Mouse (Mus musculus) neural tube, embryonic 15.5 days (tissue): ENCODE data around the gene Hrasls5. TPM values are rescaled to one million over a fixed set of nuclear protein-coding genes. Genes with fewer than 3 reads are reported as not detected.
A peak's percentile ranks its signal among the peaks of the same experiment; 100 is the strongest.

Experiments used
- ATAC-seq: fragments of 200-750 bp; cut with Nextera tagmentation; 2 replicates; pipeline ENCODE4 v1.8.0; 2017; ENCODE audit warnings: mild to moderate bottlenecking, moderate TSS enrichment, moderate library complexity; ENCODE audit not compliant: low FRiP score
- H3K27ac ChIP-seq: fragments of 300-500 bp; sonication (generic); replicated peaks from 2 replicates; pipeline ENCODE4 v1.5.1; 2015; ENCODE audit warnings: mild to moderate bottlenecking, inconsistent platforms
- H3K27me3 ChIP-seq: fragments of 300-500 bp; sonication (generic); replicated peaks from 2 replicates; pipeline ENCODE4 v1.6.1; 2015; ENCODE audit warnings: inconsistent platforms
- H3K36me3 ChIP-seq: fragments of 300-500 bp; sonication (generic); 2 replicates; pipeline ENCODE4 v1.6.1; 2015; ENCODE audit warnings: inconsistent platforms
- H3K4me1 ChIP-seq: fragments of 300-500 bp; sonication (generic); 2 replicates; pipeline ENCODE4 v1.6.1; 2015; ENCODE audit warnings: inconsistent platforms
- H3K4me2 ChIP-seq: fragments of 300-500 bp; sonication (generic); 2 replicates; pipeline ENCODE4 v1.6.1; 2015; ENCODE audit warnings: inconsistent platforms, mild to moderate bottlenecking, moderate library complexity
- H3K4me3 ChIP-seq: fragments of 300-500 bp; sonication (generic); replicated peaks from 2 replicates; pipeline ENCODE4 v1.5.1; 2015; ENCODE audit warnings: mild to moderate bottlenecking, inconsistent platforms
- H3K9ac ChIP-seq: fragments of 300-500 bp; sonication (generic); replicated peaks from 2 replicates; pipeline ENCODE4 v1.6.1; 2015; ENCODE audit warnings: mild to moderate bottlenecking, inconsistent platforms
- H3K9me3 ChIP-seq: fragments of 300-500 bp; sonication (generic); replicated peaks from 2 replicates; pipeline ENCODE4 v1.6.1; 2016; ENCODE audit warnings: inconsistent platforms
- whole genome bisulfite sequencing: fragments of 180-500 bp; shearing (Covaris S2); methylation state at CpG from one replicate; pipeline ENCODE4 v1.1.7; 2015; ENCODE audit warnings: mixed read lengths; 5-methylcytosine and 5-hydroxymethylcytosine counted together
- polyA plus RNA-seq: library from polyadenylated mRNA; unstranded; fragments of >200 nt; fragmentation: Nextera tagmentation; extraction: Ambion mirVana; gene quantifications from 2 replicates; pipeline ENCODE4 v1.2.1, GENCODE M21; 2015

The Hrasls5 gene
- polyA plus RNA-seq, 1 experiment from 2014 or later: not detected

GRCm38 (mm10) chr19:7585279-7585678 lies 27.1 kb upstream of the Hrasls5 start:
- Histone ChIP-seq H3K9me3 (no peaks in the 10 kb centered on the region), H3K9ac (no peak overlapping the region), H3K4me3 (no peak overlapping the region), H3K27me3 (no peaks in the 10 kb centered on the region), H3K4me2 (no peak overlapping the region), H3K36me3 (no peaks in the 10 kb centered on the region), H3K4me1 (no peaks in the 10 kb centered on the region), H3K27ac (no peak overlapping the region)
- no peak for ATAC-seq
- 92% methylated on average over 8 of the region's 8 CpGs for WGBS

GRCm38 (mm10) chr19:7585764-7586163 lies 26.6 kb upstream of the Hrasls5 start:
- ATAC-seq: no peak
- Histone ChIP-seq H3K4me3 (no peak overlapping the region), H3K27me3 (no peaks in the 10 kb centered on the region), H3K36me3 (no peaks in the 10 kb centered on the region), H3K9me3 (no peaks in the 10 kb centered on the region), H3K9ac (no peak overlapping the region), H3K4me2 (no peak overlapping the region), H3K27ac (no peak overlapping the region), H3K4me1 (no peaks in the 10 kb centered on the region)
- 92% methylated on average over 6 of the region's 6 CpGs for WGBS

GRCm38 (mm10) chr19:7590795-7591194 lies 21.5 kb upstream of the Hrasls5 start:
- no peaks in the 10 kb centered on the region for H3K4me1 ChIP-seq
- no peak overlapping the region for H3K27ac ChIP-seq
- no peaks in the 10 kb centered on the region for H3K36me3 ChIP-seq
- no peak overlapping the region for H3K9ac ChIP-seq
- no peak overlapping the region for H3K4me3 ChIP-seq
- ATAC-seq: no peak
- no peaks in the 10 kb centered on the region; the same call in 1 of the 2 replicates for H3K27me3 ChIP-seq
- H3K4me2 ChIP-seq: no peak overlapping the region
- no peaks in the 10 kb centered on the region for H3K9me3 ChIP-seq

GRCm38 (mm10) chr19:7592018-7592417 lies 20.3 kb upstream of the Hrasls5 start:
- WGBS: 66% methylated on average over 3 of the region's 3 CpGs
- Histone ChIP-seq H3K9me3 (no peaks in the 10 kb centered on the region), H3K36me3 (no peaks in the 10 kb centered on the region), H3K4me3 (no peak overlapping the region), H3K4me2 (no peak overlapping the region), H3K9ac (no peak overlapping the region), H3K4me1 (no peaks in the 10 kb centered on the region), H3K27ac (no peak overlapping the region), H3K27me3 (no peaks in the 10 kb centered on the region; the same call in 1 of the 2 replicates)
- ATAC-seq: no peak

- peak; percentile 38; the same call in 1 of the 2 replicates for ATAC-seq
- WGBS: 32% methylated on average over 2 of the region's 2 CpGs
These were observed 16.8 kb upstream of the Hrasls5 start for GRCm38 (mm10) chr19:7595534-7595933.

GRCm38 (mm10) chr19:7598481-7598880 lies 13.9 kb upstream of the Hrasls5 start:
- Histone ChIP-seq H3K9me3 (no peaks in the 10 kb centered on the region), H3K4me3 (no peak overlapping the region), H3K4me1 (0 out of 2 replicates have a peak, but pooled peaks cover 5% of the 10 kb centered on the region), H3K36me3 (no peaks in the 10 kb centered on the region), H3K27me3 (no peaks in the 10 kb centered on the region; the same call in 1 of the 2 replicates), H3K27ac (no peak overlapping the region), H3K9ac (no peak overlapping the region), H3K4me2 (no peak overlapping the region)
- WGBS: 79% methylated on average over 4 of the region's 4 CpGs
- ATAC-seq: no peak

More at GRCm38 (mm10) chr19:7595534-7595933, 16.8 kb upstream of the Hrasls5 start:
- no peak overlapping the region for H3K4me3 ChIP-seq
- no peak overlapping the region for H3K4me2 ChIP-seq
- no peak overlapping the region for H3K27ac ChIP-seq
- H3K36me3 ChIP-seq: no peaks in the 10 kb centered on the region
- no peaks in the 10 kb centered on the region for H3K9me3 ChIP-seq
- H3K4me1 ChIP-seq: no peaks in the 10 kb centered on the region
- H3K9ac ChIP-seq: no peak overlapping the region
- H3K27me3 ChIP-seq: no peaks in the 10 kb centered on the region; the same call in 1 of the 2 replicates

GRCm38 (mm10) chr19:7601551-7601950 lies 10.8 kb upstream of the Hrasls5 start:
- ATAC-seq: no peak

GRCm38 (mm10) chr19:7604107-7604506 lies 8.2 kb upstream of the Hrasls5 start:
- H3K9me3 ChIP-seq: no peaks in the 10 kb centered on the region
- no peak for ATAC-seq
- H3K9ac ChIP-seq: no peak overlapping the region
- H3K4me1 ChIP-seq: peaks cover 25% of the 10 kb centered on the region
- H3K27me3 ChIP-seq: no peaks in the 10 kb centered on the region; the same call in 1 of the 2 replicates
- H3K36me3 ChIP-seq: no peaks in the 10 kb centered on the region
- no peak overlapping the region for H3K4me2 ChIP-seq
- H3K4me3 ChIP-seq: no peak overlapping the region
- no peak overlapping the region for H3K27ac ChIP-seq
- 96% methylated on average over 10 of the region's 10 CpGs for WGBS

More at GRCm38 (mm10) chr19:7601551-7601950, 10.8 kb upstream of the Hrasls5 start:
- Histone ChIP-seq H3K27me3 (no peaks in the 10 kb centered on the region), H3K27ac (no peak overlapping the region), H3K4me3 (no peak overlapping the region), H3K9ac (no peak overlapping the region), H3K9me3 (no peaks in the 10 kb centered on the region), H3K4me2 (no peak overlapping the region), H3K36me3 (no peaks in the 10 kb centered on the region), H3K4me1 (peaks cover 17% of the 10 kb centered on the region)
- 82% methylated on average over 4 of the region's 4 CpGs for WGBS

- no peak for ATAC-seq
- Histone ChIP-seq H3K4me1 (peaks cover 25% of the 10 kb centered on the region), H3K36me3 (no peaks in the 10 kb centered on the region), H3K27me3 (peaks cover 3% of the 10 kb centered on the region; the same call in 1 of the 2 replicates), H3K9ac (no peak overlapping the region), H3K27ac (no peak overlapping the region), H3K4me3 (no peak overlapping the region), H3K9me3 (no peaks in the 10 kb centered on the region), H3K4me2 (no peak overlapping the region)
These were observed 7.3 kb upstream of the Hrasls5 start for GRCm38 (mm10) chr19:7605013-7605412.

GRCm38 (mm10) chr19:7605930-7606783 lies 6.2 kb upstream of the Hrasls5 start:
- Histone ChIP-seq H3K9ac (peak overlapping the region; percentile 31), H3K27ac (0 out of 2 replicates have a peak overlapping the region, but pooled peaks have one; percentile 5), H3K27me3 (peaks cover 11% of the 10 kb centered on the region; the same call in 1 of the 2 replicates), H3K4me1 (peaks cover 20% of the 10 kb centered on the region), H3K9me3 (no peaks in the 10 kb centered on the region), H3K36me3 (no peaks in the 10 kb centered on the region), H3K4me3 (peak overlapping the region; percentile 35), H3K4me2 (peak overlapping the region; percentile 83)
- 6% methylated on average over 15 of the region's 15 CpGs for WGBS
- ATAC-seq: peak; percentile 75

- Histone ChIP-seq H3K36me3 (no peaks in the 10 kb centered on the region), H3K27me3 (peaks cover 16% of the 10 kb centered on the region; the same call in 1 of the 2 replicates), H3K27ac (0 out of 2 replicates have a peak within 1 kb of the TSS, but pooled peaks have one; percentile 5), H3K9me3 (no peaks in the 10 kb centered on the region), H3K4me1 (peaks cover 22% of the 10 kb centered on the region), H3K4me2 (peak within 1 kb of the TSS; percentile 83), H3K9ac (peak within 1 kb of the TSS; percentile 31), H3K4me3 (peak within 1 kb of the TSS; percentile 35)
- ATAC-seq: peak; percentile 35
- WGBS: 9% methylated on average over 15 of the region's 15 CpGs
These were observed 5.3 kb upstream of the Hrasls5 start, which contains the start of gene Lgals12 for GRCm38 (mm10) chr19:7606801-7607689. TSS of gene Lgals12 (minus strand) at chr19:7607193.
